Mouse (Mus musculus): ENCODE data around the gene Cul7. TPM values are rescaled to one million over a fixed set of nuclear protein-coding genes. Genes with fewer than 3 reads are reported as not detected.

The Cul7 gene
- 89.0 and 89.5 TPM in 2 replicates for polyA plus RNA-seq (2012; rRNA removed)

GRCm38 (mm10) chr17:46650232-46651031 is at the start of gene Cul7:
Gene Cul7 (plus strand): TSS chr17:46650337.

GRCm38 (mm10) chr17:46628791-46629684 is 21.1 kb upstream of the Cul7 start, which contains the start of gene Ptk7:
Gene Ptk7 (minus strand): TSS chr17:46629504.

GRCm38 (mm10) chr17:46645561-46646321 is 4.4 kb upstream of the Cul7 start, which contains the start of the genes Klc4 and Mrpl2:
Gene Klc4 (minus strand): TSS chr17:46646022.
Gene Mrpl2 (plus strand): TSS chr17:46646229.

GRCm38 (mm10) chr17:46673850-46674529 is 23.9 kb downstream of the Cul7 start, which contains the start of gene Rrp36:
Gene Rrp36 (minus strand): TSS chr17:46674352.

GRCm38 (mm10) chr17:46678416-46678815 is 28.3 kb downstream of the Cul7 start, which contains the start of gene Mea1:
Gene Mea1 (plus strand): TSS chr17:46678793.

GRCm38 (mm10) chr17:46680760-46681373 is 30.7 kb downstream of the Cul7 start, which contains the start of gene Klhdc3:
Gene Klhdc3 (minus strand): TSS chr17:46680914.

GRCm38 (mm10) chr17:46704887-46705835 is 55.0 kb downstream of the Cul7 start, which contains the start of gene Ppp2r5d:
Gene Ppp2r5d (minus strand): TSS chr17:46705111.

GRCm38 (mm10) chr17:46710959-46711597 is 60.9 kb downstream of the Cul7 start, which contains the start of gene Pex6:
Gene Pex6 (plus strand): TSS chr17:46711463.

Other genes starting within 250 kb of the Cul7 start
- gene Crip3, start 221.4 kb upstream of the Cul7 start, polyA plus RNA-seq (2012; rRNA removed) = 2.4 and 2.9 TPM in 2 replicates
- gene Slc22a7, start 211.9 kb upstream of the Cul7 start, polyA plus RNA-seq (2012; rRNA removed) = 0.05 TPM in 1 of 2 replicates, not detected in the other
- 8.5 and 13.5 TPM in 2 replicates for gene Ttbk1, start 162.7 kb upstream of the Cul7 start, polyA plus RNA-seq (2012; rRNA removed)
- gene Dnph1, start 153.6 kb upstream of the Cul7 start, polyA plus RNA-seq (2012; rRNA removed) = 48.0 and 86.4 TPM in 2 replicates
- gene Cul9, start 103.9 kb upstream of the Cul7 start, polyA plus RNA-seq (2012; rRNA removed) = 16.7 and 24.6 TPM in 2 replicates
- gene Srf, start 94.2 kb upstream of the Cul7 start, polyA plus RNA-seq (2012; rRNA removed) = 34.7 and 64.2 TPM in 2 replicates
- gene Ptk7, start 20.8 kb upstream of the Cul7 start, polyA plus RNA-seq (2012; rRNA removed) = 40.7 and 60.1 TPM in 2 replicates
- gene Klc4, start 4.3 kb upstream of the Cul7 start, polyA plus RNA-seq (2012; rRNA removed) = 25.8 and 35.8 TPM in 2 replicates
- gene Mrpl2, start 4.1 kb upstream of the Cul7 start, polyA plus RNA-seq (2012; rRNA removed) = 63.5 and 65.5 TPM in 2 replicates
- 43.1 and 50.9 TPM in 2 replicates for gene Rrp36, start 24.0 kb downstream of the Cul7 start, polyA plus RNA-seq (2012; rRNA removed)
- gene Mea1, start 28.5 kb downstream of the Cul7 start, polyA plus RNA-seq (2012; rRNA removed) = 117 and 118 TPM in 2 replicates
- 94.0 and 115 TPM in 2 replicates for gene Klhdc3, start 30.6 kb downstream of the Cul7 start, polyA plus RNA-seq (2012; rRNA removed)
- 106 and 117 TPM in 2 replicates for gene Ppp2r5d, start 54.8 kb downstream of the Cul7 start, polyA plus RNA-seq (2012; rRNA removed)
- gene Pex6, start 61.1 kb downstream of the Cul7 start, polyA plus RNA-seq (2012; rRNA removed) = 33.4 and 35.8 TPM in 2 replicates
- 0.88 and 1.5 TPM in 2 replicates for gene Gnmt, start 78.8 kb downstream of the Cul7 start, polyA plus RNA-seq (2012; rRNA removed)
- gene Cnpy3, start 101.9 kb downstream of the Cul7 start, polyA plus RNA-seq (2012; rRNA removed) = 45.3 and 56.8 TPM in 2 replicates
- 0.16 and 0.22 TPM in 2 replicates for gene Ptcra, start 113.4 kb downstream of the Cul7 start, polyA plus RNA-seq (2012; rRNA removed)
- 39.4 and 41.2 TPM in 2 replicates for gene 2310039H08Rik, start 122.3 kb downstream of the Cul7 start, polyA plus RNA-seq (2012; rRNA removed)
- gene Rpl7l1, start 132.3 kb downstream of the Cul7 start, polyA plus RNA-seq (2012; rRNA removed) = 145 and 156 TPM in 2 replicates
- gene Bicral, start 208.1 kb downstream of the Cul7 start, polyA plus RNA-seq (2012; rRNA removed) = 7.2 and 11.8 TPM in 2 replicates
- 31.5 and 56.9 TPM in 2 replicates for gene Tbcc, start 240.3 kb downstream of the Cul7 start, polyA plus RNA-seq (2012; rRNA removed)

Measured in central nervous system, embryonic 11.5 days (tissue).